Mouse (Mus musculus) midbrain, embryonic 14.5 days (tissue): ENCODE data around the gene Ypel2. TPM values are rescaled to one million over a fixed set of nuclear protein-coding genes. Genes with fewer than 3 reads are reported as not detected.

Source experiments
- ATAC-seq: fragments of 200-750 bp; cut with Nextera tagmentation; 2 replicates; pipeline ENCODE4 v1.8.0; 2017; ENCODE audit warnings: moderate number of reproducible peaks, moderate library complexity; ENCODE audit not compliant: low FRiP score, low TSS enrichment
- DNase-seq: peaks from one replicate; pipeline ENCODE4 v3.0.0-alpha.2; 2015
- H3K27ac ChIP-seq: fragments of 300-500 bp; sonication (generic); replicated peaks from 2 replicates; pipeline ENCODE4 v1.5.1; 2014; ENCODE audit warnings: mild to moderate bottlenecking, low read depth, low read length, moderate library complexity
- H3K27me3 ChIP-seq: fragments of 300-500 bp; sonication (generic); 2 replicates; pipeline ENCODE4 v1.6.1; 2014; ENCODE audit warnings: low read length, control low read depth, mixed read lengths; ENCODE audit not compliant: control insufficient read depth, insufficient read depth
- H3K36me3 ChIP-seq: fragments of 300-500 bp; sonication (generic); 2 replicates; pipeline ENCODE4 v1.6.1; 2014; ENCODE audit warnings: low read length, control low read depth; ENCODE audit not compliant: control insufficient read depth, insufficient read depth
- H3K4me1 ChIP-seq: fragments of 300-500 bp; sonication (generic); 2 replicates; pipeline ENCODE4 v1.6.1; 2014; ENCODE audit warnings: mild to moderate bottlenecking, antibody characterized with exemption, low read length, control low read depth; ENCODE audit not compliant: control insufficient read depth, insufficient read depth
- H3K4me2 ChIP-seq: fragments of 300-500 bp; sonication (generic); 2 replicates; pipeline ENCODE4 v1.6.1; 2014; ENCODE audit warnings: mild to moderate bottlenecking, low read length, moderate library complexity
- H3K4me3 ChIP-seq: fragments of 300-500 bp; sonication (generic); replicated peaks from 2 replicates; pipeline ENCODE4 v1.5.1; 2014; ENCODE audit warnings: low read depth, low read length
- H3K9ac ChIP-seq: fragments of 300-500 bp; sonication (generic); replicated peaks from 2 replicates; pipeline ENCODE4 v1.6.1; 2014; ENCODE audit warnings: mild to moderate bottlenecking, low read length, moderate library complexity
- H3K9me3 ChIP-seq: fragments of 300-500 bp; sonication (generic); 2 replicates; pipeline ENCODE4 v1.6.1; 2016; ENCODE audit warnings: low read length, control low read depth, mixed read lengths; ENCODE audit not compliant: control insufficient read depth
- WGBS: fragments of 180-500 bp; shearing (Covaris S2); extraction: QIAGEN DNeasy Blood & Tissue Kit; methylation state at CpG from one replicate; pipeline ENCODE4 v1.1.7; 2014; 5-methylcytosine and 5-hydroxymethylcytosine counted together
- polyA plus RNA-seq: library from polyadenylated mRNA; unstranded; fragments of >200 nt; fragmentation: Nextera tagmentation; extraction: Ambion mirVana; gene quantifications from 2 replicates; pipeline ENCODE4 v1.2.1, GENCODE M21; 2014

Ypel2 gene
- polyA plus RNA-seq, 1 experiment from 2014 or later = 6.2 TPM

- Histone ChIP-seq H3K4me3 (no peak overlapping the region), H3K36me3 (no peaks in the 10 kb centered on the region), H3K9me3 (no peaks in the 10 kb centered on the region), H3K4me2 (no peak overlapping the region), H3K27me3 (no peaks in the 10 kb centered on the region), H3K9ac (no peak overlapping the region), H3K4me1 (no peaks in the 10 kb centered on the region), H3K27ac (no peak overlapping the region)
- WGBS = 88% methylated on average over 4 of the region's 4 CpGs
- DNase-seq (no peak), ATAC-seq (no peak)
These were observed 29.3 kb upstream of the Ypel2 start for GRCm38 (mm10) chr11:87022765-87023164.

DNA sequence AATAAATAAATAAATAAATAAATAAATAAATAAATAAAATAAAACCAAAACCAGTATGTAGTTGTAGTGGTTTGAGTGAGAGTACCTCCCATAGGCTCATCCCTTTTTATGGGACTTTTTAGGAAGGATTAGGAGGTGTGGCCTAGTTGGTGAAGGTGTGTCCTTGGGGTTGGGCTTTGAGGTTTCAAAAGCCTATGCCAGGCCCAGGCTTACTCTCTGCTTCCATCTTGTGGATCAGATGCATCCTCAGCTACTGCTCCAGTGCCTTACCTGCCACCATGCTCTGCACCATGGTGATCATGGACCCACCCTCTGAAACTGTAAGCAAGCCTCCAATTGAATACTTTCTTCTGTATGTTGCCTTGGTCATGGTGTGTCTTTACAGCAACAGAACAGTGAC lies 28.0 kb upstream of the Ypel2 start:
- no peak overlapping the region for H3K9ac ChIP-seq
- H3K27me3 ChIP-seq = no peaks in the 10 kb centered on the region
- no peak overlapping the region for H3K4me3 ChIP-seq
- DNase-seq = no peak
- no peaks in the 10 kb centered on the region for H3K4me1 ChIP-seq
- no peak overlapping the region for H3K27ac ChIP-seq
- H3K9me3 ChIP-seq = no peaks in the 10 kb centered on the region
- ATAC-seq = no peak
- no peak overlapping the region for H3K4me2 ChIP-seq
- no peaks in the 10 kb centered on the region for H3K36me3 ChIP-seq

DNA sequence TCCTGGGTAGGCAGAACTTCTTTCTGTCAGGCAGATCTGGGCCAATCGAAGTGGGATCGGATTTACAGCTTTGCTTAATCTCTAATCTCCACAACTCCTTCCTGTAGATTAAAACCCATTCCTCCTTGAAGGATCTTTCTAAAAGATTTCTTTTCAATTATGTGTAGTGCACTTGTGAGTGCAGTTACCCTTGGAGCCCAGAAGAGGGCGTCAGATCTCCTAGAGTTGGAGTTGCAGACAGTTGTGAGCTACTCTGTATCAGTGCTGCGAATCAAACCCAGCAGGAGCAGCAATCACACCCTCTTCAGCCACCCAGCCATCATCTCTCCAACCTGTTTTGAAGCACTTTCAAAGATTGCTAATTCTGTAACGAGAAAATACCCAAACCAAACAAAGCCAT lies 26.9 kb upstream of the Ypel2 start:
- H3K36me3 ChIP-seq = no peaks in the 10 kb centered on the region
- no peak overlapping the region for H3K4me2 ChIP-seq
- ATAC-seq = no peak
- H3K9me3 ChIP-seq = no peaks in the 10 kb centered on the region
- no peak for DNase-seq
- no peak overlapping the region for H3K27ac ChIP-seq
- no peak overlapping the region for H3K4me3 ChIP-seq
- no peak overlapping the region for H3K9ac ChIP-seq
- no peaks in the 10 kb centered on the region for H3K27me3 ChIP-seq
- no peaks in the 10 kb centered on the region for H3K4me1 ChIP-seq
- whole genome bisulfite sequencing = 83% methylated on average over 5 of the region's 5 CpGs

DNA sequence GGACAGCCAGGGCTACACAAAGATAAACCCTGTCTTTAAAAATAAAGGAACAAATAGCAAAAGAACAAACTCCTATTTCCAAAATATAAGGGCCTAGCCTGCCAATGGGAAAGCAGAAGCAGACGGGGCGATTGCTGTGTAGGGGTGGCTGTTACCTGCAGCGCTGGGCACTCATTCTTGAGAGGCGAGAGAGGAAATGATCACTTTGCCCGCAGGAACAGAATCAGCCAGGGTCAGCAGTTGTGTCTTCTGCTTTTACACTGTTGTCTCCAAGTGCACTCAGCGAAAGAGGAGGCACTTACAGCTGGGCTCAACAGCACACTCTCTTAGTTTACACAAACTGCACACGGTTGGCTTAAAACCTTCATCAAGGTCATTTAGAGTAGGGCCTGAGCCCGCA lies 25.9 kb upstream of the Ypel2 start:
- no peaks in the 10 kb centered on the region for H3K27me3 ChIP-seq
- ATAC-seq (no peak), DNase-seq (no peak)
- H3K4me3 ChIP-seq = no peak overlapping the region
- no peaks in the 10 kb centered on the region for H3K9me3 ChIP-seq
- 85% methylated on average over 8 of the region's 8 CpGs for WGBS
- H3K36me3 ChIP-seq = no peaks in the 10 kb centered on the region
- no peaks in the 10 kb centered on the region for H3K4me1 ChIP-seq
- no peak overlapping the region for H3K4me2 ChIP-seq
- H3K27ac ChIP-seq = no peak overlapping the region
- no peak overlapping the region for H3K9ac ChIP-seq

GRCm38 (mm10) chr11:87018081-87018480 lies 24.6 kb upstream of the Ypel2 start:
- WGBS = 82% methylated on average over 4 of the region's 4 CpGs
- no peak overlapping the region for H3K27ac ChIP-seq
- DNase-seq (no peak), ATAC-seq (no peak)
- H3K9me3 ChIP-seq = no peaks in the 10 kb centered on the region
- H3K36me3 ChIP-seq = no peaks in the 10 kb centered on the region
- no peaks in the 10 kb centered on the region for H3K4me1 ChIP-seq
- H3K9ac ChIP-seq = no peak overlapping the region
- H3K4me2 ChIP-seq = no peak overlapping the region
- no peak overlapping the region for H3K4me3 ChIP-seq
- no peaks in the 10 kb centered on the region for H3K27me3 ChIP-seq

DNA sequence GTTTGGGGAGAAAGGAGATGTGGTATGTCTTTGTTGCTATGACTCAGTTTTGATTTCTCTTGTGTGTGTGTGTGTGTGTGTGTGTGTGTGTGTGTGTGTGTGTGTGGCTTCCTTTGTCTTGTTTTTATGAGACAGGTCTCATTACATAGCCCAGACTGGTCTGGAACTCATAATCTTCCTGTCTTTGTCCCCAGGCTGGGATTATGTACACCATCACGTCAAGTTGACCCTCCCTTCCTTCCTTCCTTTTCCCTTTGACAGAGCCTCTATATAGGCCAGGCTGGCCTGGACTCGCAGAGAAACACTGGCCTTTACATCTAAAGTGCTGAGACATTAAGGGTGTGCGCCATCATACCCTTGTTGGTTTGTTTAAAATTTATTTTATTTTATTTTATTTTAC lies 22.2 kb upstream of the Ypel2 start:
- Histone ChIP-seq H3K27me3 (no peaks in the 10 kb centered on the region), H3K9me3 (no peaks in the 10 kb centered on the region), H3K36me3 (no peaks in the 10 kb centered on the region), H3K27ac (no peak overlapping the region), H3K4me3 (no peak overlapping the region), H3K4me2 (no peak overlapping the region), H3K4me1 (no peaks in the 10 kb centered on the region), H3K9ac (no peak overlapping the region)
- no peak for DNase-seq
- WGBS = 71% methylated on average over 3 of the region's 3 CpGs
- no peak for ATAC-seq

DNA sequence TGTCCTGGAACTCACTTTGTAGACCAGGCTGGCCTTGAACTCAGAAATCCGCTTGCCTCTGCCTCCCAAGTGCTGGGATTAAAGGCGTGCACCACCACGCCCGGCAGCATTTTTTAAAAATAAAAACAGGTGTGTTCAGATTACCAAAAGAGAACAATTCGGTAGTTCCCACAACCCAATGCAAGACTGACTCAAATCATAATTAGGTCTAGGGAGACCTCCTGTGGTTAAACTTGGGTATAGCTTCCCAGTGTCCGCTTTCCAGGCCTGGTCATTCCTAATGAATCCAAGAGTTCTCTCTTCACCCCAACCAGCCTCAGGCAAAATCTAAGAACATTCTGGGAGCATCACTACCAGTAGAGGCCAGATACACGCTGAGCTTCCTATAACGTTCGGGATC lies 17.0 kb upstream of the Ypel2 start:
- no peak overlapping the region for H3K9ac ChIP-seq
- no peak for ATAC-seq

GRCm38 (mm10) chr11:87007371-87007770 lies 13.9 kb upstream of the Ypel2 start:
- Histone ChIP-seq H3K9me3 (no peaks in the 10 kb centered on the region), H3K4me3 (no peak overlapping the region), H3K27ac (no peak overlapping the region), H3K27me3 (no peaks in the 10 kb centered on the region), H3K4me2 (no peak overlapping the region), H3K4me1 (peaks cover 2% of the 10 kb centered on the region; the same call in 1 of the 2 replicates), H3K36me3 (no peaks in the 10 kb centered on the region), H3K9ac (no peak overlapping the region)
- WGBS = 13% methylated on average over 8 of the region's 8 CpGs
- DNase-seq = peak; percentile 69
- no peak for ATAC-seq

More for the DNA sequence above, 17.0 kb upstream of the Ypel2 start:
- Histone ChIP-seq H3K4me2 (no peak overlapping the region), H3K4me1 (peaks cover 2% of the 10 kb centered on the region; the same call in 1 of the 2 replicates), H3K9me3 (no peaks in the 10 kb centered on the region), H3K36me3 (no peaks in the 10 kb centered on the region), H3K4me3 (no peak overlapping the region), H3K27me3 (no peaks in the 10 kb centered on the region), H3K27ac (no peak overlapping the region)
- DNase-seq = peak; percentile 91
- 28% methylated on average over 9 of the region's 9 CpGs for WGBS

DNA sequence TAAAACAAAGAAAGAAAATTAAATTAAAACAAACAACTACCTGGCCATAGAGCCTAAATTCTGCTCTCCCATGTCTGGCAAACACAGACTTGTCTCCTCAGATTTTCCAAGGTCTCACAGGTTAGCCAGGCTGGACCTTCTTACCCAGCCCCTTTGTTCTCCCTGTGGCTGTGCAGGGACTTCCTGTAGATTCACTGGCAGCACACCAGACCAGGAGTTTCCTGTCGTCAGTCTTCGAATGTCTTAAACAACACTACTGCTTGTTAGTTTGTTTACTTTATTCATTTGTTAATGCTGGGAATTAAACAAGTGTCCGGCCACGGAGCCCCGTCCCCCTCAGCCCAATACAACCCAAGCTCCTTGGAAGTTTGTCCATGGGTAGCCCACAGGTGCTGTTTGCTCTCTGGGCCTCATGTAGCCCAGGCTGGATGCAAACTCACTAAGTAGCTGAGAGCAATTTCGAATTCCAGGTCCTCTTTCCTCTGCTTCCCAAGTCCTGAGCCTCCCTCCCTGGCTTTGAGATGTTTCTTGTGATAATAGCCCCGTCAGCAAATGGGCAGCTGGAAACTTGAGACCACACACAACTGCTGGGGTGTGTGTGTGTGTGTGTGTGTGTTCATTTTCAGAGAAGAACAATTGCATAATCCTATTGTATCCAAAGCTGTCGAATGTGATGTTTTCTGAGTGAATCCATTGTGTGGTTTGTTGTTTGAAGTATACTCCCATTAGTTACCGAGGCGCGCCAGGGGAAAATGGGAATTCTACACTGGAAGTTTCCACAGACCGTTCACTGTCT lies 11.7 kb upstream of the Ypel2 start:
- 52% methylated on average over 12 of the region's 12 CpGs for WGBS
- no peak overlapping the region for H3K27ac ChIP-seq

More for the DNA sequence above, 11.7 kb upstream of the Ypel2 start:
- Histone ChIP-seq H3K9ac (no peak overlapping the region), H3K4me2 (no peak overlapping the region), H3K36me3 (no peaks in the 10 kb centered on the region), H3K4me3 (no peak overlapping the region), H3K4me1 (peaks cover 2% of the 10 kb centered on the region; the same call in 1 of the 2 replicates), H3K9me3 (no peaks in the 10 kb centered on the region), H3K27me3 (no peaks in the 10 kb centered on the region)
- DNase-seq (no peak), ATAC-seq (no peak)
